Mouse (Mus musculus) hindbrain, embryonic 14.5 days (tissue): ENCODE measurements around the gene Upb1. TPM values are rescaled to one million over a fixed set of nuclear protein-coding genes. Genes with fewer than 3 reads are reported as not detected.
"Not testable (repeated sequence)": the region's sequence is repeated elsewhere in the genome, so short reads cannot be mapped to it uniquely, and the experiment has no call there.

ENCODE experiments used
- ATAC-seq: fragments of 200-750 bp; cut with Nextera tagmentation; 2 replicates; pipeline ENCODE4 v1.8.0; 2017; ENCODE audit warnings: moderate number of reproducible peaks, mild to moderate bottlenecking, moderate TSS enrichment, moderate library complexity; ENCODE audit not compliant: low FRiP score
- DNase-seq: peaks from one replicate; pipeline ENCODE4 v3.0.0-alpha.2; 2015; ENCODE audit warnings: low spot score
- H3K27ac ChIP-seq: fragments of 300-500 bp; sonication (generic); 2 replicates; pipeline ENCODE4 v1.5.1; 2014; ENCODE audit warnings: mild to moderate bottlenecking, moderate library complexity
- H3K27me3 ChIP-seq: fragments of 300-500 bp; sonication (generic); 2 replicates; pipeline ENCODE4 v1.6.1; 2014; ENCODE audit warnings: mild to moderate bottlenecking, low read length, mixed read lengths; ENCODE audit not compliant: control insufficient read depth, insufficient read depth
- H3K36me3 ChIP-seq: fragments of 300-500 bp; sonication (generic); replicated peaks from 2 replicates; pipeline ENCODE4 v1.6.1; 2014; ENCODE audit not compliant: control insufficient read depth, insufficient read depth
- H3K4me1 ChIP-seq: fragments of 300-500 bp; sonication (generic); replicated peaks from 2 replicates; pipeline ENCODE4 v1.6.1; 2014; ENCODE audit warnings: antibody characterized with exemption, low read length, mixed read lengths; ENCODE audit not compliant: control insufficient read depth, insufficient read depth
- H3K4me2 ChIP-seq: fragments of 300-500 bp; sonication (generic); replicated peaks from 2 replicates; pipeline ENCODE4 v1.6.1; 2014; ENCODE audit warnings: mild to moderate bottlenecking, moderate library complexity
- H3K4me3 ChIP-seq: fragments of 300-500 bp; sonication (generic); replicated peaks from 2 replicates; pipeline ENCODE4 v1.5.1; 2014; ENCODE audit warnings: mild to moderate bottlenecking, low read length
- H3K9ac ChIP-seq: fragments of 300-500 bp; sonication (generic); 2 replicates; pipeline ENCODE4 v1.6.1; 2014
- H3K9me3 ChIP-seq: fragments of 300-500 bp; sonication (generic); 2 replicates; pipeline ENCODE4 v1.6.1; 2016; ENCODE audit warnings: low read length; ENCODE audit not compliant: control insufficient read depth
- WGBS: fragments of 180-500 bp; shearing (Covaris S2); extraction: QIAGEN DNeasy Blood & Tissue Kit; methylation state at CpG from one replicate; pipeline ENCODE4 v1.1.7; 2014; 5-methylcytosine and 5-hydroxymethylcytosine counted together
- polyA plus RNA-seq: library from polyadenylated mRNA; unstranded; fragments of >200 nt; fragmentation: Nextera tagmentation; extraction: Ambion mirVana; gene quantifications from 2 replicates; pipeline ENCODE4 v1.2.1, GENCODE M21; 2014

Gene Upb1
- polyA plus RNA-seq, 1 experiment from 2014 or later: 0.55 TPM

- Histone ChIP-seq H3K9ac (no peak overlapping the region), H3K27me3 (no peaks in the 10 kb centered on the region), H3K27ac (no peak overlapping the region), H3K36me3 (no peaks in the 10 kb centered on the region), H3K4me2 (no peak overlapping the region), H3K9me3 (no peaks in the 10 kb centered on the region), H3K4me3 (no peak overlapping the region), H3K4me1 (no peaks in the 10 kb centered on the region)
- ATAC-seq: no peak
- DNase-seq: no peak
- WGBS: 70% methylated on average over 6 of the region's 6 CpGs
Measured at GRCm38 (mm10) chr10:75465781-75466550, 65.1 kb downstream of the Upb1 start.

DNA sequence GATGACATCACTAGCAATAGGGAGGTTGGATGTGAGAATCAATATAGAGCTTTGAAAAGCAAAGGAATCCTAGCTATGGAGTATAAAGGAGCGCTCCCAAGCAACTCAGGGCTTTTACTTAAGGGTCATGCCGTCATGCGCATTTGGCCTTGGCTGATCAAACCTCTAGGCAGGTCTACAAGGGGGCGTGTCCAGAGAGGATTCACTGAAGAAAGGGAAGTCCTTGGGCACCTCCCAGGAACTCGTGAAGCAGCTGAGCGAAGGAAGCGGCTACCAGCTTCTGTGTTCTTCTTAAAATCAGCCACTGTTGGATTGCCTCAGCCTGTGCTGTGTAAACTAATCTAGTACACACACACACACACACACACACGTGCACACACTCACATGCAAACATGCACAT is 72.5 kb downstream of the Upb1 start:
- Histone ChIP-seq H3K4me1 (no peaks in the 10 kb centered on the region; the same call in 1 of the 2 replicates), H3K36me3 (no peaks in the 10 kb centered on the region), H3K27me3 (no peaks in the 10 kb centered on the region), H3K4me2 (no peak overlapping the region), H3K4me3 (no peak overlapping the region), H3K9me3 (no peaks in the 10 kb centered on the region), H3K27ac (no peak overlapping the region), H3K9ac (no peak overlapping the region)
- DNase-seq (no peak), ATAC-seq (no peak)
- WGBS: 73% methylated on average over 8 of the region's 8 CpGs

GRCm38 (mm10) chr10:75474571-75474970 is 73.7 kb downstream of the Upb1 start:
- no peaks in the 10 kb centered on the region; the same call in 1 of the 2 replicates for H3K4me1 ChIP-seq
- WGBS: 29% methylated on average over 5 of the region's 5 CpGs
- H3K4me2 ChIP-seq: no peak overlapping the region
- H3K27me3 ChIP-seq: no peaks in the 10 kb centered on the region
- no peak for DNase-seq
- ATAC-seq: no peak
- no peak overlapping the region for H3K9ac ChIP-seq
- no peaks in the 10 kb centered on the region for H3K9me3 ChIP-seq
- H3K27ac ChIP-seq: no peak overlapping the region
- no peak overlapping the region for H3K4me3 ChIP-seq
- no peaks in the 10 kb centered on the region for H3K36me3 ChIP-seq

DNA sequence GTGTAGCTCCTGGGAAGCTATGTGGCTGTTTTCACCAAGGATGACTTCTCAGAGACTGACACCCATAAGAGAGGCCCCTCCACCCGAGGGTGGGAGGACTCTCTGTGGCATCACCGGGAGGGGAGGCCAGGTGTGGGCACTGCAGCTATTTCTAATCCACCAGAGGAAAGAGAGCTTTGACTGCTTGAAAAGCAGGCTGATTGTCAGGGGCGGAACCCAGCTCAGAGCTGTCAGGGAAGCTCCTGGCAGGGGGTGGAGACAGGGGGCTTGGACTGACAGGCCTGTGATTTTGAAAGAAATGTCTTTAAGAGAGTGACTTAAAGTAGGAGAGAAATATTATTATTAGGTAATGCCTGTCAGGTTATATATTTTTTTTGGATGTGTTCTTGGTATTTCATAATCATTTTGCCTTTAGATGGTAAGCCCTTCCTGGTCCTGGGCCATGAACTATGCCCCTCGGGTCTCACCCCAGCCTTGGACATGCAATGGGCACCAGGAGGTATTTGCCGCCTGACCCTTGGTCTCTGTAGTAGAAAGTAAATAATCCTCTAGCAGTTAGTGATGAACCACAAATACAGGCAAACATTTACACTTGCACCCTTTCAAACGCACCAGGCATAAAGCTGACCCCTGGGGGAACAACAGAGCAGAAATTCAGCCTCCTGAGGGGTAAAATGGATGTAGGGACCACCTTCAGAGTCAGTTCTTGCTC is 74.4 kb downstream of the Upb1 start:
- H3K9me3 ChIP-seq, H3K9ac ChIP-seq, H3K4me2 ChIP-seq, ATAC-seq, H3K27ac ChIP-seq, H3K4me1 ChIP-seq, H3K4me3 ChIP-seq, DNase-seq, H3K36me3 ChIP-seq, H3K27me3 ChIP-seq: not testable (repeated sequence)
- 23% methylated on average over 4 of the region's 6 CpGs for WGBS

- Histone ChIP-seq H3K27me3 (no peaks in the 10 kb centered on the region), H3K9ac (no peak overlapping the region), H3K9me3 (no peaks in the 10 kb centered on the region), H3K4me3 (no peak overlapping the region), H3K4me2 (no peak overlapping the region), H3K4me1 (no peaks in the 10 kb centered on the region; the same call in 1 of the 2 replicates), H3K27ac (no peak overlapping the region), H3K36me3 (no peaks in the 10 kb centered on the region)
- ATAC-seq (no peak), DNase-seq (no peak)
- WGBS: 80% methylated on average over 9 of the region's 9 CpGs
Measured at GRCm38 (mm10) chr10:75477034-75477433, 76.1 kb downstream of the Upb1 start.

- 95% methylated on average over 2 of the region's 2 CpGs for WGBS
- DNase-seq (no peak), ATAC-seq (no peak)
- Histone ChIP-seq H3K4me3 (no peak overlapping the region), H3K27me3 (no peaks in the 10 kb centered on the region), H3K9ac (no peak overlapping the region), H3K4me2 (no peak overlapping the region), H3K9me3 (no peaks in the 10 kb centered on the region), H3K27ac (no peak overlapping the region), H3K4me1 (no peaks in the 10 kb centered on the region; the same call in 1 of the 2 replicates), H3K36me3 (no peaks in the 10 kb centered on the region)
Measured at GRCm38 (mm10) chr10:75479955-75480354, 79.0 kb downstream of the Upb1 start.

DNA sequence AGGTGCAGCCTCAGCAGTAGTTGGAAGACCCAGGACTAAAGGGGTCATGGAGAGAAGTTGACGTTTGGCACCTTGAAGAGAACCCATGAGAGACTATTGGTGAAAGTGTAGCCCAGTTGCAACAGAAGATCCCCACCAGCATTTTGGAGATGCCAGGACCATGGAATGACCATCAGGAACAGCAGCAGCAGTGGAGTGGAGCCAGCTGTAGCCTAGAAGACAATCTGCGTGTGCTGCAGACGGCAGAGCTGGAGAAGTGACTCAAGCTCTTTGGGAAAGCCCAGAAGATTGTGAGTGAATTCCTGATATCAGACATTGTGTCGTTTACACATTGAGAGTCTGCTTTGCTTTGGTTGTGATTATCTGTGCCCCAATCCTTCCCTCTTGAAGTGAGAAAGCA is 80.8 kb downstream of the Upb1 start:
- Histone ChIP-seq H3K27ac (no peak overlapping the region), H3K4me2 (no peak overlapping the region), H3K36me3 (no peaks in the 10 kb centered on the region), H3K4me3 (no peak overlapping the region), H3K9me3 (no peaks in the 10 kb centered on the region), H3K27me3 (no peaks in the 10 kb centered on the region), H3K4me1 (no peaks in the 10 kb centered on the region), H3K9ac (no peak overlapping the region)
- DNase-seq: no peak
- 92% methylated on average over 4 of the region's 4 CpGs for WGBS
- no peak for ATAC-seq

DNA sequence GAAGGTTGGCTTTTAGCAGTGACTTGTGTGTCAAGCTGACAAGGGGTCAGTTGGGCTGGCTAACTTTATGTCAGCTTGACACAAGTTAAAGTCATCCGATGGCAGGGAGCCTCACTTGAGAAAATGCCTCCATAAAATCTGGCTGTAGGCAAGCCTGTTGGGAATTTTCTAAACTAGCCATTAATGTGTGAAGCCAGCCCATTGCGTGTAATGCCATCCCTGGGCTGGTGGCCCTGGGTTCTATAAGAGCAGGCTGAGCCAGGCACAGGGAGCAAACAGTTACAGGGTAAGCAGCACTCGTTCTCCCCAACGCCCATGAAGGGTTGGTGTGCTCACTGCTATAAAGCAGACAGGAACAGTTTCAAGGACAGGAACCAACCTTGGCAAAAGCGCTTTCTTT is 81.4 kb downstream of the Upb1 start:
- Histone ChIP-seq H3K27ac (no peak overlapping the region), H3K4me1 (no peaks in the 10 kb centered on the region), H3K9ac (no peak overlapping the region), H3K4me2 (no peak overlapping the region), H3K4me3 (no peak overlapping the region), H3K9me3 (no peaks in the 10 kb centered on the region), H3K36me3 (no peaks in the 10 kb centered on the region), H3K27me3 (no peaks in the 10 kb centered on the region)
- 90% methylated on average over 5 of the region's 5 CpGs for WGBS
- DNase-seq (no peak), ATAC-seq (no peak)

GRCm38 (mm10) chr10:75482919-75483483 is 82.1 kb downstream of the Upb1 start:
- 91% methylated on average over 11 of the region's 11 CpGs for WGBS
- Histone ChIP-seq H3K36me3 (no peaks in the 10 kb centered on the region), H3K27ac (no peak overlapping the region), H3K4me3 (no peak overlapping the region), H3K27me3 (no peaks in the 10 kb centered on the region), H3K9me3 (no peaks in the 10 kb centered on the region), H3K9ac (no peak overlapping the region), H3K4me1 (no peaks in the 10 kb centered on the region), H3K4me2 (no peak overlapping the region)
- ATAC-seq (no peak), DNase-seq (no peak)
